Mouse (Mus musculus): Measurements from ENCODE around the gene Serpini1.

- TF ChIP-seq EP300 (IDR thresholded peaks at IDR 0.05) (no peak), CTCF (IDR thresholded peaks at IDR 0.05) (no peak)
Observed at GRCm38 (mm10) chr3:75630988-75631615, 73.8 kb downstream of the Serpini1 start.

Measured in lung, postnatal 0 days (tissue).